Mouse (Mus musculus): ENCODE measurements around the gene Akap17b. TPM values are rescaled to one million over a fixed set of nuclear protein-coding genes. Genes with fewer than 3 reads are reported as not detected.

Akap17b gene
- total RNA-seq (2014; fragmentation: Nextera tagmentation) (8.5 and 10.9 TPM in 2 replicates), total RNA-seq (2017) (5.9 and 6.3 TPM in 2 replicates), polyA plus RNA-seq (2012) (0.53 and 0.57 TPM in 2 replicates)

- DNase-seq (ENCODE audit: low spot score) (peak; percentile 81), ATAC-seq (ENCODE audit: extremely low read depth, insufficient number of reproducible peaks, low FRiP score, poor library complexity, severe bottlenecking) (peak; percentile 96)
- Histone ChIP-seq H3K36me3 (replicated peaks) (no peaks in the 10 kb centered on the region), H3K4me1 (ENCODE audit: insufficient read depth, low read depth, low read length) (peaks cover 9% of the 10 kb centered on the region), H3K9me3 (replicated peaks) (no peaks in the 10 kb centered on the region), H3K27me3 (ENCODE audit: insufficient read depth, low read length) (no peaks in the 10 kb centered on the region), H3K4me3 (ENCODE audit: low read depth, low read length) (peak within 1 kb of the TSS; percentile 76)
- TF ChIP-seq GATA2 (IDR thresholded peaks at IDR 0.05; ENCODE audit: borderline replicate concordance, low read depth, low read length), result no peak
- peak; percentile 42; the same call in 1 of the 2 replicates for TF ChIP-seq CTCF (IDR thresholded peaks at IDR 0.05; ENCODE audit: low read depth, low read length)
Measured at GRCm38 (mm10) chrX:36644657-36645551, at the start of gene Akap17b. TSS of gene Akap17b (minus strand) at chrX:36645395.

- DNase-seq (ENCODE audit: low spot score) (no peak), ATAC-seq (ENCODE audit: extremely low read depth, insufficient number of reproducible peaks, low FRiP score, poor library complexity, severe bottlenecking) (no peak)
- TF ChIP-seq GATA1 (IDR thresholded peaks at IDR 0.05; ENCODE audit: borderline replicate concordance, low read length), result no peak
- TF ChIP-seq GATA2 (IDR thresholded peaks at IDR 0.05; ENCODE audit: borderline replicate concordance, low read depth, low read length), result no peak
- no peak for TF ChIP-seq TAL1 (conservative IDR thresholded peaks at IDR 0.05; ENCODE audit: low read depth, low read length)
- no peak for TF ChIP-seq CTCF (IDR thresholded peaks at IDR 0.05; ENCODE audit: low read depth, low read length)
- TF ChIP-seq POLR2AphosphoS5 (IDR thresholded peaks at IDR 0.05; ENCODE audit: insufficient replicate concordance, low read depth, low read length), result no peak
- no peaks in the 10 kb centered on the region for H3K27me3 ChIP-seq (ENCODE audit: insufficient read depth, low read length)
- H3K4me1 ChIP-seq (ENCODE audit: insufficient read depth, low read depth, low read length), result no peaks in the 10 kb centered on the region; the same call in 1 of the 2 replicates
- H3K9me3 ChIP-seq (replicated peaks), result no peaks in the 10 kb centered on the region
- no peaks in the 10 kb centered on the region for H3K36me3 ChIP-seq (replicated peaks)
- no peak overlapping the region for H3K4me3 ChIP-seq (ENCODE audit: low read depth, low read length)
Measured at GRCm38 (mm10) chrX:36691365-36691764, 46.2 kb upstream of the Akap17b start.

GRCm38 (mm10) chrX:36689655-36690054 is 44.5 kb upstream of the Akap17b start:
- TF ChIP-seq GATA2 (IDR thresholded peaks at IDR 0.05; ENCODE audit: borderline replicate concordance, low read depth, low read length) (no peak), GATA1 (IDR thresholded peaks at IDR 0.05; ENCODE audit: borderline replicate concordance, low read length) (no peak), CTCF (IDR thresholded peaks at IDR 0.05; ENCODE audit: low read depth, low read length) (no peak), POLR2AphosphoS5 (IDR thresholded peaks at IDR 0.05; ENCODE audit: insufficient replicate concordance, low read depth, low read length) (no peak), TAL1 (conservative IDR thresholded peaks at IDR 0.05; ENCODE audit: low read depth, low read length) (no peak)

GRCm38 (mm10) chrX:36676836-36677235 is 31.6 kb upstream of the Akap17b start:
- no peaks in the 10 kb centered on the region for H3K4me1 ChIP-seq (ENCODE audit: insufficient read depth, low read depth, low read length)
- ATAC-seq (ENCODE audit: extremely low read depth, insufficient number of reproducible peaks, low FRiP score, poor library complexity, severe bottlenecking) (no peak), DNase-seq (ENCODE audit: low spot score) (no peak)
- no peak for TF ChIP-seq GATA2 (IDR thresholded peaks at IDR 0.05; ENCODE audit: borderline replicate concordance, low read depth, low read length)
- no peak for TF ChIP-seq GATA1 (IDR thresholded peaks at IDR 0.05; ENCODE audit: borderline replicate concordance, low read length)
- no peak for TF ChIP-seq POLR2AphosphoS5 (IDR thresholded peaks at IDR 0.05; ENCODE audit: insufficient replicate concordance, low read depth, low read length)
- TF ChIP-seq CTCF (IDR thresholded peaks at IDR 0.05; ENCODE audit: low read depth, low read length), result no peak
- TF ChIP-seq TAL1 (conservative IDR thresholded peaks at IDR 0.05; ENCODE audit: low read depth, low read length), result no peak
- H3K36me3 ChIP-seq (replicated peaks), result no peaks in the 10 kb centered on the region
- no peaks in the 10 kb centered on the region for H3K9me3 ChIP-seq (replicated peaks)
- H3K4me3 ChIP-seq (ENCODE audit: low read depth, low read length), result no peak overlapping the region
- no peaks in the 10 kb centered on the region for H3K27me3 ChIP-seq (ENCODE audit: insufficient read depth, low read length)

More at GRCm38 (mm10) chrX:36689655-36690054, 44.5 kb upstream of the Akap17b start:
- DNase-seq (ENCODE audit: low spot score) (no peak), ATAC-seq (ENCODE audit: extremely low read depth, insufficient number of reproducible peaks, low FRiP score, poor library complexity, severe bottlenecking) (no peak)
- Histone ChIP-seq H3K9me3 (replicated peaks) (peaks cover 2% of the 10 kb centered on the region; the same call in 1 of the 2 replicates), H3K4me3 (ENCODE audit: low read depth, low read length) (no peak overlapping the region), H3K36me3 (replicated peaks) (no peaks in the 10 kb centered on the region), H3K27me3 (ENCODE audit: insufficient read depth, low read length) (0 out of 2 replicates have a peak, but pooled peaks cover under 1% of the 10 kb centered on the region), H3K4me1 (ENCODE audit: insufficient read depth, low read depth, low read length) (no peaks in the 10 kb centered on the region; the same call in 1 of the 2 replicates)

GRCm38 (mm10) chrX:36672708-36673107 is 27.5 kb upstream of the Akap17b start:
- Histone ChIP-seq H3K27me3 (ENCODE audit: insufficient read depth, low read length) (no peaks in the 10 kb centered on the region), H3K4me1 (ENCODE audit: insufficient read depth, low read depth, low read length) (no peaks in the 10 kb centered on the region), H3K9me3 (replicated peaks) (no peaks in the 10 kb centered on the region), H3K4me3 (ENCODE audit: low read depth, low read length) (no peak overlapping the region), H3K36me3 (replicated peaks) (no peaks in the 10 kb centered on the region)
- no peak for DNase-seq (ENCODE audit: low spot score)
- no peak for ATAC-seq (ENCODE audit: extremely low read depth, insufficient number of reproducible peaks, low FRiP score, poor library complexity, severe bottlenecking)
- no peak for TF ChIP-seq CTCF (IDR thresholded peaks at IDR 0.05; ENCODE audit: low read depth, low read length)
- no peak for TF ChIP-seq GATA2 (IDR thresholded peaks at IDR 0.05; ENCODE audit: borderline replicate concordance, low read depth, low read length)
- no peak for TF ChIP-seq TAL1 (conservative IDR thresholded peaks at IDR 0.05; ENCODE audit: low read depth, low read length)
- TF ChIP-seq GATA1 (IDR thresholded peaks at IDR 0.05; ENCODE audit: borderline replicate concordance, low read length), result no peak
- no peak for TF ChIP-seq POLR2AphosphoS5 (IDR thresholded peaks at IDR 0.05; ENCODE audit: insufficient replicate concordance, low read depth, low read length)

- no peak for TF ChIP-seq TAL1 (conservative IDR thresholded peaks at IDR 0.05; ENCODE audit: low read depth, low read length)
- no peak for TF ChIP-seq GATA1 (IDR thresholded peaks at IDR 0.05; ENCODE audit: borderline replicate concordance, low read length)
- TF ChIP-seq CTCF (IDR thresholded peaks at IDR 0.05; ENCODE audit: low read depth, low read length), result no peak
- TF ChIP-seq GATA2 (IDR thresholded peaks at IDR 0.05; ENCODE audit: borderline replicate concordance, low read depth, low read length), result no peak
- TF ChIP-seq POLR2AphosphoS5 (IDR thresholded peaks at IDR 0.05; ENCODE audit: insufficient replicate concordance, low read depth, low read length), result no peak
- Histone ChIP-seq H3K4me3 (ENCODE audit: low read depth, low read length) (no peak overlapping the region), H3K27me3 (ENCODE audit: insufficient read depth, low read length) (no peaks in the 10 kb centered on the region), H3K9me3 (replicated peaks) (no peaks in the 10 kb centered on the region), H3K4me1 (ENCODE audit: insufficient read depth, low read depth, low read length) (peaks cover 9% of the 10 kb centered on the region), H3K36me3 (replicated peaks) (no peaks in the 10 kb centered on the region)
- DNase-seq (ENCODE audit: low spot score) (no peak), ATAC-seq (ENCODE audit: extremely low read depth, insufficient number of reproducible peaks, low FRiP score, poor library complexity, severe bottlenecking) (no peak)
Measured at GRCm38 (mm10) chrX:36640046-36640445, 5.1 kb downstream of the Akap17b start.

All from G1E (cell line).